Mouse (Mus musculus): ENCODE measurements around the gene Tmem183a.

Gene Tmem183a

DNA sequence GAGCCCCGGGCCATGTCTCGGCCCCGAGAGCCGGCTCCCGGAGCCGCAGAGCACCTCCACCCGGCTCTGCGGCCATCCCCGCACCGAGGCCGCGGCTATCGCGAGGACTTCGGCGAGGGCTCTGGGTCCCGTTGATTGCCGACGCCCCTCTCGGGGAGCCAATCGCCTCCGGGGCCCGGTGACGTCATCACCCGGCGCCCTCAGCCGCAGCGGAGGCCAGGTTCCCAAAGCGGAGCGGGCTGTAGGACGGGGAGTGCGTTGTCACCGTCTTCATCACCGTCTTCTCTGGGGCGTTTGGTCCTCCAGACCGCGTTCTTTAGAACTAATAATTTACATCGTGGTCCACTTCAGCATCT, at the start of gene Tmem183a:
Tmem183a (minus strand) TSS at position 123 of the 356 bp plus-strand sequence.
- DNase-seq: peak; percentile 97

DNA sequence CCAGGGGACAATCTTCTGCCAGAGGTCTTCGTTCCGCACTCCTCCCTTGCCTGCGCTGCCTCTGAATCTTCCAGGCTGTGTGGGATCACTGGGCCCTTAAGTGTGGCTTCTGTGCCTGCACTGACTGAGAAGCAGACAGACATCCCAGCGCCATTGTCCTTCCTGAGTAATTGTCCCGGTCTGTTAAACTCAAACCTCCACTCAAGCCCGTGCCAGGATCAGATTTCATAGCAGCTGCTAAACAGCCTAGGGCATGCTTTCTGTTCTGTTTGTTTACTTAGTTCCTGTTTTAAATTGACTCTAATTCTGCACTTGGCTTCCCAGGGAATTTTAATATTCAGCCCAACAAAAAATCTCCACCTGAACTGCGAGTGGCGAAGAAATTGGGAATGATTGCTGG, 46.3 kb upstream of the Tmem183a start:
- DNase-seq: no peak

DNA sequence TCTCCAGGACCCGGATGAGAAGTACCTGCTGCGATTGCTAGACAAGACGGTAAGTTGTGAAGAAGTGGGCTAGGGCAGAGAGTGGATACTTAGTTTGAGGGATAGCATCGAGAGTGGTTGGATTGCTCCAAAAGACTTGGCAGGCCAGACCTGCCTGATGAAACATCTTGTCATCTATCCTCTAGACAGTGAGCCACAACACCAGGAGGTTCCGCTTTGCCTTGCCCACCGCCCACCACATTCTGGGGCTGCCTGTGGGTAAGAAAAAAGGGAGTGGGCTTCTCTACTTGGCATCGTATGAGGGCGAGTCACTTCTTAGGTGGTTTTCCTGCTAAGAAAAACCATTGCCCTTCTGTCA, 44.6 kb upstream of the Tmem183a start:
- no peak for DNase-seq

DNA sequence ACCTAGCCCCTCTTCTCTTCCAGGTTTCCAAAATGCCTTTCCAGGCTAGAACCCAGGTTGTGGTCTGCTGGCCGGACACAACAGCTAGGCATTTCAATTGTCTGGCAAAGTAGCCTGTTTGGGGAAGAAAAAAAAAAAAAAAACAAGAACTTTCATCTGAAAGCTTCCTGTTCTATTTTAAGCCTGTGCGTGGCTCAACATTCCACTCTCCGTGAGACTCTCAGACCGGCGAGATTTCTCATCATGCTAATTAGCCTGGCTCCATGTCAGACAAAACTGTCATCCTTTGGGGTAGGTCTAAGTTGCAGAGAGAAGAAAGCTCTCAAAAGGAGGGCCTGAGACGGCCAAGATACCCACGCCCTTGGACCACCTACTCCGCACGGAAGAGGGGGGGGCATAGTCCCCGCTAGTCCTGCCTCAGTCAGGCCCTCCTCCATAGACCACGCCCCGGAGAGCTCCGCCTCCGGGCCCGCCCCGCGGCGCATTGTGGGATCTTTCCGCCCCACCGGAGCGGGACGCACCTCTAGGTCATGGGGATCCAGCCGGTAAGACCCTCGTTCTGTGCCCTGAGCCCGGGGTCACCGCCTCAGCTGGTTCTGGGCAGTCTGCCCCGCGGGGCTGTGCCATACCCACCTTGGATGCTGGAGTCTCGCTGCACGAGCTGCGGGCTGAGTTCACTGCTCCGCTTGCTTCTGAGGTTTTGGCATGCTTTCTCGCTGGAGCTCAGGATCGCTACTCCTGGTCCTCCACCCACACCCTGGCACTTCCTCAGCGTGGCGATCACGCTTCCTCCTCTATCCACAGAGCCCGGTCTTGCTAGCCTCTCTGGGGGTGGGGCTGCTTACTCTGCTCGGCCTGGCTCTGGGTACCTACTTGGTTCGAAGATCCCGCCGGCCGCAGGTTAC, 44.0 kb upstream of the Tmem183a start, which contains the start of gene Cyb5r1:
Cyb5r1 (plus strand) TSS at position 51 of the 905 bp plus-strand sequence.
- DNase-seq: peak; percentile 93

DNA sequence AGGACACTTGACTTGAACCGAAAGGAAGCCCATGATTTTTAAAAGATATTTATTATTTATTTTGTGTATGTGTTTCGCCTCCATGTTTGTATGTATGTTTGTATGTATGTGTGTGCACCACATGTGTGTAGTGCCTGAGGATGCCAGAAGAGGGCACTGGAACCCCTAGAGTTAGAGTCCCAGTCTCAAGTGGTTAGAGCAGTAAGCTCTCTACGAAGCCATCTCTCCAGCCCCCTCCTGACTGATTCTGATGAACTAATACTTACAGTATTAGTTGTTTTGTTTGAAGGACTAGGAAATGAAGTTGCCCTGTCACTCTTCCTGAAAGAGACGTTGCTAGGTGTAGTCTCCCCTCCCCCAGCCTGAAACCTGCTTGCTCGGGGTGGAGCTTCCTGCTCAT, 38.0 kb upstream of the Tmem183a start:
- no peak for DNase-seq

DNA sequence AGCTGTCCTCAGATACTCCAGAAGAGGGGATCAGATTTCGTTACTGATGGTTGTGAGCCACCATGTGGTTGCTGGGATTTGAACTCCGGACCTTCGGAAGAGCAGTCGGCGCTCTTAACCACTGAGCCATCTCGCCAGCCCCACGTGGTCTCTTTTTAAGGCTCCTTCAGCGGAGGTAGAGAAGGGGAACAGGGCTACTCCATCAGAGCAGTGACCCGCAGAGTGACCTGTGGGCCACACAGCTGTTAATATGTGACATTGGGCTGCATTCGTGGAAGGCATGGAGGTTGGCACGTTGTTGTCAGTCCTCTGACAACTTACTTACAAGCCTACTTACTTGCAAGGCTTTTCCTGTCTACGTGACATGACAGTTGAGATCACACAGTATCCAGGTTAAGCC, 36.4 kb upstream of the Tmem183a start:
- no peak for DNase-seq

DNA sequence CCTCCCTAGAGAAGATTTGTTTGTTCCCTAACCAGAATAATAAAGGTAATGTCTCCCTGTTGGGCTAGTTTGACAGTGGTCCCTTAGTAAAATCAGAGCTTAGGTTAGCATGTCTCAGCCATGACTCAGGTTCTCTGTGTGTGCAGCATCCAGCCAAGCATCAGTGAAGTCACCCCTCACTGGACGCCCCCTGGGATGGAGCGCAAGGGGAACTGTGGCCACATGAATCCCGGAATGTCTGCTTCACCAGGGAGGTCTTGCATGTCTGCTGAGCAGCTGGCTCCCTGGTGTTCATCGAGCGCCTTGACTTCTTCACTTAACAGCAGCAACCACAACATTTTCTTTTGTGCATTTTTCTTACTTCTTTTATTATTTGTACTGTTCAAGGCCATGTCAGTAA, 32.0 kb upstream of the Tmem183a start:
- DNase-seq: no peak

DNA sequence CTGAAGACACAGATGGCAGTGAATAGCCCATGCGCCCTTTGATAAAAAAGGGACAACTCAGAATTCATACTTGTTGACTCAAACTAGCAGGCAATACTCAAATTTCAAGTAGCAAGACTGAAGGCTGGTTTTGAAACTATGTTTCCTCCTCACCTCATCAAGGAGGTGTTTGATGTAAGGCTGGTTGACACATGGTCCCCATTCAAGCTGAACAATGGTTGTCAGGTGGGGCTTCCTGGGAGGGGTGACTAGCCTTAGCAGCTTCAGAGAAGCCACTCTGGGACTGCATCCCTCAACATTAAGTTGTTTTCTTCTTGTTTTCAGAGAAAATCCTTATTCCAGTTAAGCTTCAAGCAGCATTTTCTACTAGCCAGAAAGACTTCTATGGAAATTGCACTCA, 23.9 kb upstream of the Tmem183a start, which contains the start of gene 4933406M09Rik:
4933406M09Rik (plus strand) TSS at position 275 of the 400 bp plus-strand sequence.
- no peak for DNase-seq

DNA sequence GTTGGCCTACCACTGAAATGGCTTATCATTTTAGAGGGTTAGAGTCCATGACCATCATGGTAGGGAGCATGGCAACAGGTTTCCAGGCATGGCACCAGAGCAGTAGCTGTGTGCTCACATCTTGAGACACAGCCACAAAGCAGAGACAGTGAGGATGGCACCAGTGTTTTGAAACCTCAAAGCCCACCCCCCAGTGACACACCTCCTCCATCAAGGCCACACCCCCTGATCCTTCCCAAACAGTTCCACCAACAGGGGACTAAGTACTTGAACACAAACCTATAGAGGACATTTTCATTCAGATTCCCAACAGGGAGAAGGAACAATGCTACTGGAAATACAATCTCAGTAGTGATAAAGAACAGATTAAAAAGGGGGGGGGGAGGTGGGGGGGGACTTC, 23.4 kb upstream of the Tmem183a start:
- no peak for DNase-seq

DNA sequence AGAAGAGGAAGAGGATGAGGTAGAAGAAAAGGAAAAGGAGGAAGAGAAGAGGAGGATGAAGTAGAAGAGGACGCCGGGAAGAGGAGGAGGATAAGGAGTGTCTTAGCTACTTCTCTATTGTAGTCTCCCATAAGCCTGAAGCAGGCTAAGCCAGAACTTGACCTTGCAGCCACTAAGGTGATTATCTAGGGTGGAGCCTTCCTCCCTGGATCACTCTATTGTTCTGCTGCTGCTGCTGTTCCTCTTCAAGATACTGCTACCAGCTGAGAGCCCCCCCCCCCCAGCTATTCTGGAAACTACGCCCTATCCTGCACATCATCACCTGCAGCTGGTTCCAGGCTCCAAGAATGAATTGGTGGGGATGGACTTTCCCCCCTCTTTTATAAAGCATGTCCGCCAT, 22.8 kb upstream of the Tmem183a start:
- no peak for DNase-seq

DNA sequence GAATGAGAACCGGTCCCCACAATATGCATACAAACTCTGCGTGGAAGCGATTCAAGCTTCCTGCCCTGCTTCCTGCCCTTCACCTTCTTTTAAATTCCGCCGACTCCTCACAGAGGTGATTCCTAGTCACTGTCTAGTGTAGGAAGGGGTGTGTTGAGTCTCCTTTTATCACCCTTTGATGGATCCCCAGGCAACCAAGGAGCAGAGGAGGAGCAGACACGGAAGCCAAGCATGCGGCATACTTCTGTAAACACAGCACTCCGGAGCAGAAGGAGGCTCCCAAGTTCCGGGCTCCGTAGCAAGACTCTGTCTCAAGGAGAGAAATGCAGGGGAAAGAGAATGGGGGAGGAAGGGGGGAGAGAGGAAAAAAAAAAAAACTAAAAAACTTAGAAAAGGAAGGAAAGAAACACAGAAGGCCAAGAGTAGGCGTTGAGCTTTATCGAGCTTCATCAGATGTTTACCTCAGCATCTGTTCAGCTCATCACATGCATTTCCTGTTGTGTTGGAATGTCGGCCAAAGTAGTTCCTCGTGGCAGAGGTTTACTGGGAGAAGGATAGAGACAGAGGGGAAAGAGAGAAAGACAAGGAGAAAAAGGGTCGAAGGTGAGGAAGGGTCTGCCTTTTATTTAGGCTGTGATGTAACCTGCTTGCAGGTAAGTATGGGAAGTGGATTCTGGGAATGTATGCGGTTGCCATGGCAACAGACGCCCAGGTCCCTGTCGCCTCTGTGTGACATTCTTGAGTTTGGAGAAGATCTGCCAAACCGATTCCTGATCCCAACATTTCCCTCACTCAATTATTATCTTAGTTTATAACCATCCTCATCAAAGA, 20.2 kb upstream of the Tmem183a start:
- peak; percentile 29 for DNase-seq

DNA sequence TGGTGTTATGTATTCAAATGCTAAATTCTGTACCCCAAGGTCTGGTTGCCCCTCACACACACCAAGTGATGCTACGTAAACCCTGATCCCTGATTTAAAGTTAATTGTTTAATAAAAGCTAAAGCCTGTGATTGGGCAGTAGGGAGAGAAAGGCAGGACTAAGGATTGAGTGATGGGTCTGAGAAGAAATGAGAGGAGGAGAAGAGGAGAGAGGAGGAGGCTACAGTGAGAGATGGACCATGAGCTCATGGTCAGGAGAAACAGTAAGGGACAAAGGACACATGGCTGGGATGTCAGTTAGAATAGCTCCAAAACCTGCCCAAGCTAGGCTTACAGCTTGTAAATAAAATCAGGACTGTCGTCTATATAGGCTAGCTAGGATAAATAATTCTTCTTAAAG, 19.3 kb upstream of the Tmem183a start:
- DNase-seq: no peak

DNA sequence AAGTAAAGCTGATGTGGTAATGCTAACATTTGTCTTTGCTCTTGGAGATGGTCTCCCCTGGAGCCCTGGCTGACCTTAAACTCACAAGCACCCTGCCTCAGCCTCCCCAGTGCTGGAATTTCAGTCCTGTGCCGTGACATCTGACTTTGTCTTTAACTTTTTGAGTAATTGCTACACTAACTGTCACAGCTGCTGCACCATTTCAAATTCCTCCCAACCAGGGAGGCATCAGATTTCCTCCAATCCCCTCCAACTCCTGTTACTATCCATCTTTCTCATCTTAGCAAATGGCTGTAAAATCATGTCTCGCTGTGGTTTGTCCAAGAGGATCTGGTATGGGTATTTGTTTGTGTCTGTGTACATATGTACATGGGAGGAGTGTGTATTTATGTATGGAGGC, 12.3 kb upstream of the Tmem183a start:
- no peak for DNase-seq

DNA sequence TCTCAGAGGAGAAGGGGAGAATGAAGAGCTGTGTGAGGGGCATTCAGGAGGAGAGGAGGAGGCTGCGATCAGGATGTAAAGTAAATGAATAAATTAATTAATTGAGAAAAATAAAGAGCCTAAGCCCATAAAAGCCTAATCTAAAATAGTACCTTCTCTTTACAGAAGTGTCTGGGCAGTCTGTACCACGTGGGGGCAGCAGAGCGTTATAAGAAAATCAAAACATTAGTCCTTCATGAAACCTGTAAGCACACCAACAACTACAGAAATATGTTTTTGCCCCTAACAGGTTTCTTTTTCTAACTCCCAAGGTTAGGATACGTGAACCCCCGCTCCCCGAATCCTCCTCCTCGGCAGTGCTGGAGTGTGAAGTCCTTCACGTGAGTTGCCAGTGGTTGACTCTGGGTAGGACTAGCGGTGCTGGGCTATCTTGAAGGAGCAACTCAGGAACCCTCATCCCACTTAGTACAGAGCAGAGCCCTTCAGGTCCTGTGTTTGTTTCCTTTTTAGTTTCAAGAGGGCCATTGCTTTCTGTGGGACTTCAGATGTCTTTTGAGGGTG, 7.1 kb upstream of the Tmem183a start:
- DNase-seq: peak; percentile 64

DNA sequence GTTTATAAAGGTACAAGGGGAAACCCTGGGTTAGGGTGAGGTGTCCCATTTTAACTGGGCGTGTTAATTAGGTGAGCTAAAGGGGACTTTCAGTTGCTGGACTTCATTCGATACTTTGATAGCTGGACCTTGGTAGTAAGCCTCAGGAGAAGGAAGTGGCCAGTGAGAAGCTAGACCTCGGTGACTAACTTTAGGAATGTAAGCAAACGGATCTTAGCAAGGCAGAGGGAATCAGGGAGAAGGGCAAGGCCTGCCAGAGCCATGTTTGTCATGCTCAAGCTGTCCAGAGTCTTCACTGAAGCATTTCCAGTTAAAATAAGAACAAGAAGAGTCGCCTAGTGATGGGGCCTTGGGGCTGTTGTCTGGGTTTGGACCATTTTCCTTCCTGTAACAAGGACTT, 3.7 kb upstream of the Tmem183a start:
- DNase-seq: no peak

DNA sequence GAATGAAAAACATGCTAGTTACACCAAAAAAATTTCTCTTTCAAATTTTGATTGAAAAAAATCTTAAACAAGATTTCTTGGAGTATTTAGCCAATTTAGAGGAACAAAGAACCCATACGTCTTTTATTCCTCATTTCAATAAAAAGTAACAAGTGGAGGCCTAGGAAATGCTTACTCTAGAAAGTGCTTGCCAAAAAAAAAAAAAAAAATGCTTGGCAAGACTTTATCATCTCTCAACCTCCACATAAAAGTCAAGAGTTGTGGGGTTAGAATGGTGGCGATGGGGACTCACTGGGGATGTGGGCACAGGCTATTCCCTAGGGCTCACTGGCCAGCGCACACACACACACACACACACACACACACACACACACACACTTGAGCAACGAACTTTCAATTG, 1.4 kb upstream of the Tmem183a start:
- no peak for DNase-seq

DNA sequence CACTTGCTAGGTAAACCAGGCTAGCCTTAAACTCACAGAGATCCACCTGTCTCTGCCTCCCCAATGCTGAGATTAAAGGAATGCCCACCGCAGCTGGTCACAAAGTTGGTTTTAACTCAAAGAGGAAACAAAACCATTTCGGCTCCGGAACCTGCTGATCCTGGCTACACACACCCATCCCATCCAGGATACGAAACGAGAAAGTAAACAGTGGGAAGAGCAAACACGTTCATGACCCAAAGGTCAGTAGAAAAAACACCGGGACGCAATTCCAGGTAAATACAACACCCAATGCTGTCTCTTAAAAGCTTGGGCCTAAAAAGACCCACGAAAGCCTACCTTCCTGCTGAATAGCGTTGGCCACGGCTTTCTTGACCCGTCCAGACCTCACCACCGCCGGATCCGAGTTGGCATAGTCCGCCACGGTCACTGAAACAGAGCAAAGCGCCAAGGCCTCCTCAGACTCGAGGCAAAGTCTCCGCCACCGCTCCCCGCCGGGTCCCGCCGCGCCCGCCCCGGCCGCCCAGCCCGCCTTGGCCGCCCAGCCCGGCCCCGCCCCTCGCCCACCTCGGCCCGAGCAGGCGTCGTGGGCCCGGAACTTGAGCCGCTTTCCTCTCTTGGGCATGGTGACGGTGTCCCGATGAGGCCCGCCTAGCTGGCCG, 453 bp downstream of the Tmem183a start:
- DNase-seq: no peak

DNA sequence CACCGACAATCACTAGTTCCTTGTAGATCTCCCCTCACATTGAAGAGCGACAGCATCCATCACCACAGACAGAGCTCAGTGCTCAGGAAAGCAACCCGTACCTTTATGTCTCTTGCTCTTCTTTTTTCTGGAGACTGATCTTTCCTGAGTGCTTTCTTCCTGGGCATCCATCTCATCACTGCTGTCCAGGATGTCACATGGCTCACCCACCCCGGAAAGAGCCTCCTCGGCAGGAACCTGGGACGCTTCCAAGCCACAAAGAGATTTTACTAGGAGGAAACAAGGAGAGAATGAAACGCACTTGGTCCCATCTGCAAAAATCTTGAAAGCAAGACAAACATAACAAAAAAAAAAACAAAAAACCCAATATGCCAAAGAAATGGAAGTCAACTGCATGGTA, 1.1 kb downstream of the Tmem183a start:
- DNase-seq: no peak

DNA sequence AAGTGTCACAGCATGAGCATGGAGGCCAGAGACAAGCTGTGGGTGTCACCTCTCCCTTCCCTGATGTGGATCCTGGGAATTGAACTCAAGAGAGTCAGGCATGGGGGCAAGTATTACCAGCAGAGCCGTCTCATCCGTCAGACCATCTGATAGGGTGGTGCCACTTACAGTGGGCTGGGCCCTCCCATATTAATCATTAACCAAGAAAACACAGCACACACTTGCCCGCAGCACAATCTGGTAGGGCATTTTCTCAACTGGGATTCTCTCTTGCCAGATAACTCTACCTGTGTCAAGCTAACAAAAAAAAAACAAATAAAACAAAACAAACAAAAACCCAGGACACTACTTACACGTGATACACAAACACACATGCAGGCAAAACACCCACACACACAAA, 4.3 kb downstream of the Tmem183a start:
- no peak for DNase-seq

DNA sequence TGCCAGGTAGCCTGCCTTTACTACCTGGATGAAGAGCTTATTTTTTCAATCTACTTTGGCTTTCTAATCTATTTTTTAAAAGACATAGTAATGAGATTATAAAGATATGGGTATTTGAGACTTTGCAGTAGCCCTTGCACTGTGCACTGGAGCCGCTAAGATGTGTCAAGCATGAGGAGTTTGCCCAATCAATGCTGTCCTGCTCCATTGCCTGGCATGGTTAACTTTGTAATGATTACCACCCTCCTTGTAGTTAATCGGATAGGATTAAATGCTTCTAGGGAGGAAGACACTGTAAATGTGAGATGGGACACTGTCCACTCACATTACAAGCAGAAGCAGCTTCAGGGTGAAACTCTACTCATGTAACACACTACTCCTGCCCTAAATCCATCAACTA, 8.5 kb downstream of the Tmem183a start:
- DNase-seq: no peak

DNA sequence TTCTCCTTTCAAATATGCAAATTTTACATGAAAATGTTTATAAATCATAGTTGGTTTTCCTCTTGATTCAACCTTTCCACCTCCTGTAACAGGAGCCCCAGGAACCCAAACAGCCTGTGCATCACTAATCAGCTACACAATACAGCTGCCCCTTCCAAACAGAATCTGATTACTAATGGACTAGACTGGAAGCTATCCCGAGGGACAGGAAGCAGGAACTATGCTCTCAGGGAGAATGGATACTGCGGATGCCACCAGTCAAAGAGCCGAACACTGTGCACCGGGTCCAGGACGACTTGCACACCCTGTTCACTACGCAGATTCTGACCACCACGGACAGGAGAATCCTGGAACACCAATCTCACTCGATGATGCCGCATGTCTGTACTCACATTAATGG, 14.0 kb downstream of the Tmem183a start:
- no peak for DNase-seq

DNA sequence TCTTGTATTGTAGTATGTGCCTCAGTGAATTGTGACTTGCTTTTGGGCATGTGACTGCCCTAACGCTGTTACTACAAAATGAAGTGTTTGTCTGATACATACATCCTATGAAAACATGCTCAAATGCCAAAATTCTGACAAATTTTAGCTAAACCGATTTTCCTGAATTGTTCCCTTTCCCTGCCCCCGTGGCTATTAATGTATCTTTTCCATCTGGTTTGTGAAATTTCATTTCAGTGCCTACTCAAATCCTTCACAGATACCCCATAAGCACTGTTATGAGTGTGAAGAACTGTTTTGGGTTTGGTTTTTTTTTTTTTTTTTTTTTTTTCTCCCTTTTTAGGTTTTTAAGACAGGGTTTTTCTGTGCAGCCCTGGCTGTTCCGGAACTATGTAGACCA, 16.7 kb downstream of the Tmem183a start:
- no peak for DNase-seq

All from embryo, embryonic 11 days (tissue).